Mouse (Mus musculus) embryonic facial prominence, embryonic 14.5 days (tissue): ENCODE measurements around the gene Tmem206. TPM values are rescaled to one million over a fixed set of nuclear protein-coding genes. Genes with fewer than 3 reads are reported as not detected.
A peak's percentile ranks its signal among the peaks of the same experiment; 100 is the strongest.

ENCODE experiments used
- ATAC-seq: fragments of 200-750 bp; cut with Nextera tagmentation; 2 replicates; pipeline ENCODE4 v1.8.0; 2017; ENCODE audit warnings: low read depth, moderate number of reproducible peaks, moderate TSS enrichment
- DNase-seq: peaks from one replicate; pipeline ENCODE4 v3.0.0-alpha.2; 2015; ENCODE audit warnings: low spot score
- H3K27ac ChIP-seq: fragments of 300-500 bp; sonication (generic); replicated peaks from 2 replicates; pipeline ENCODE4 v1.5.1; 2014; ENCODE audit warnings: low read depth, mild to moderate bottlenecking, low read length, moderate library complexity
- H3K27me3 ChIP-seq: fragments of 300-500 bp; sonication (generic); replicated peaks from 2 replicates; pipeline ENCODE4 v1.6.1; 2014; ENCODE audit warnings: low read length; ENCODE audit not compliant: control insufficient read depth, insufficient read depth
- H3K36me3 ChIP-seq: fragments of 300-500 bp; sonication (generic); 2 replicates; pipeline ENCODE4 v1.6.1; 2014; ENCODE audit warnings: low read length, mixed read lengths; ENCODE audit not compliant: control insufficient read depth, insufficient read depth
- H3K4me1 ChIP-seq: fragments of 300-500 bp; sonication (generic); 2 replicates; pipeline ENCODE4 v1.6.1; 2014; ENCODE audit warnings: antibody characterized with exemption, low read length; ENCODE audit not compliant: control insufficient read depth, insufficient read depth
- H3K4me2 ChIP-seq: fragments of 300-500 bp; sonication (generic); 2 replicates; pipeline ENCODE4 v1.6.1; 2014; ENCODE audit warnings: low read depth, mild to moderate bottlenecking, low read length, moderate library complexity, mixed read lengths
- H3K4me3 ChIP-seq: fragments of 300-500 bp; sonication (generic); 2 replicates; pipeline ENCODE4 v1.5.1; 2014; ENCODE audit warnings: low read depth, mild to moderate bottlenecking, low read length
- H3K9ac ChIP-seq: fragments of 300-500 bp; sonication (generic); 2 replicates; pipeline ENCODE4 v1.6.1; 2014; ENCODE audit warnings: low read depth, mild to moderate bottlenecking, low read length, moderate library complexity, mixed read lengths
- H3K9me3 ChIP-seq: fragments of 300-500 bp; sonication (generic); 2 replicates; pipeline ENCODE4 v1.6.1; 2016; ENCODE audit warnings: low read length; ENCODE audit not compliant: control insufficient read depth
- WGBS: fragments of 180-500 bp; shearing (Covaris S2); extraction: QIAGEN DNeasy Blood & Tissue Kit; methylation state at CpG from one replicate; pipeline ENCODE4 v1.1.7; 2014; 5-methylcytosine and 5-hydroxymethylcytosine counted together
- polyA plus RNA-seq: library from polyadenylated mRNA; unstranded; fragments of >200 nt; fragmentation: Nextera tagmentation; extraction: Ambion mirVana; gene quantifications from 2 replicates; pipeline ENCODE4 v1.2.1, GENCODE M21; 2014

The Tmem206 gene
- polyA plus RNA-seq, 1 experiment from 2014 or later: 16.4 TPM

GRCm38 (mm10) chr1:191288762-191289161 is 37.0 kb upstream of the Tmem206 start:
- H3K4me1 ChIP-seq: no peaks in the 10 kb centered on the region
- no peaks in the 10 kb centered on the region for H3K27me3 ChIP-seq
- no peak overlapping the region for H3K27ac ChIP-seq
- no peaks in the 10 kb centered on the region for H3K36me3 ChIP-seq
- ATAC-seq (no peak), DNase-seq (no peak)
- H3K9me3 ChIP-seq: no peaks in the 10 kb centered on the region
- H3K4me3 ChIP-seq: no peak overlapping the region
- H3K4me2 ChIP-seq: no peak overlapping the region
- H3K9ac ChIP-seq: no peak overlapping the region
- WGBS: 35% methylated on average over 8 of the region's 8 CpGs

GRCm38 (mm10) chr1:191292348-191292747 is 33.4 kb upstream of the Tmem206 start:
- no peak overlapping the region for H3K9ac ChIP-seq
- no peak overlapping the region for H3K4me3 ChIP-seq
- H3K4me1 ChIP-seq: no peaks in the 10 kb centered on the region
- H3K36me3 ChIP-seq: no peaks in the 10 kb centered on the region
- H3K27ac ChIP-seq: peak overlapping the region; percentile 28
- no peaks in the 10 kb centered on the region for H3K9me3 ChIP-seq
- peak; percentile 51; the same call in 1 of the 2 replicates for ATAC-seq
- WGBS: 64% methylated on average over 5 of the region's 5 CpGs
- peak; percentile 64 for DNase-seq
- H3K27me3 ChIP-seq: no peaks in the 10 kb centered on the region
- no peak overlapping the region for H3K4me2 ChIP-seq

GRCm38 (mm10) chr1:191293051-191293450 is 32.7 kb upstream of the Tmem206 start:
- ATAC-seq (no peak), DNase-seq (no peak)
- H3K9ac ChIP-seq: no peak overlapping the region
- no peak overlapping the region for H3K4me3 ChIP-seq
- no peak overlapping the region for H3K4me2 ChIP-seq
- H3K9me3 ChIP-seq: no peaks in the 10 kb centered on the region
- H3K4me1 ChIP-seq: no peaks in the 10 kb centered on the region
- no peaks in the 10 kb centered on the region for H3K36me3 ChIP-seq
- H3K27me3 ChIP-seq: no peaks in the 10 kb centered on the region
- 83% methylated on average over 2 of the region's 2 CpGs for WGBS
- no peak overlapping the region for H3K27ac ChIP-seq

GRCm38 (mm10) chr1:191293996-191294795 is 31.5 kb upstream of the Tmem206 start:
- Histone ChIP-seq H3K27me3 (no peaks in the 10 kb centered on the region), H3K9me3 (no peaks in the 10 kb centered on the region), H3K9ac (no peak overlapping the region), H3K36me3 (no peaks in the 10 kb centered on the region), H3K4me3 (no peak overlapping the region), H3K27ac (no peak overlapping the region), H3K4me1 (no peaks in the 10 kb centered on the region), H3K4me2 (no peak overlapping the region)
- WGBS: 53% methylated on average over 7 of the region's 9 CpGs
- DNase-seq (no peak), ATAC-seq (no peak)

- ATAC-seq (no peak), DNase-seq (no peak)
- H3K4me3 ChIP-seq: no peak overlapping the region
- H3K4me1 ChIP-seq: no peaks in the 10 kb centered on the region
- WGBS: 30% methylated on average over 3 of the region's 3 CpGs
- H3K27me3 ChIP-seq: no peaks in the 10 kb centered on the region
- no peaks in the 10 kb centered on the region for H3K9me3 ChIP-seq
- H3K36me3 ChIP-seq: no peaks in the 10 kb centered on the region
- no peak overlapping the region for H3K27ac ChIP-seq
- no peak overlapping the region for H3K9ac ChIP-seq
- H3K4me2 ChIP-seq: no peak overlapping the region
Measured at GRCm38 (mm10) chr1:191295784-191296183, 29.9 kb upstream of the Tmem206 start.

- H3K27ac ChIP-seq: no peak overlapping the region
- ATAC-seq: no peak
Measured at GRCm38 (mm10) chr1:191296445-191296844, 29.3 kb upstream of the Tmem206 start.

GRCm38 (mm10) chr1:191298304-191298703 is 27.4 kb upstream of the Tmem206 start:
- Histone ChIP-seq H3K9ac (no peak overlapping the region), H3K4me2 (no peak overlapping the region), H3K4me1 (no peaks in the 10 kb centered on the region), H3K9me3 (no peaks in the 10 kb centered on the region), H3K27me3 (no peaks in the 10 kb centered on the region), H3K27ac (no peak overlapping the region), H3K36me3 (no peaks in the 10 kb centered on the region), H3K4me3 (no peak overlapping the region)
- DNase-seq: no peak
- WGBS: 81% methylated on average over 4 of the region's 4 CpGs
- no peak for ATAC-seq

More at GRCm38 (mm10) chr1:191296445-191296844, 29.3 kb upstream of the Tmem206 start:
- Histone ChIP-seq H3K4me1 (no peaks in the 10 kb centered on the region), H3K36me3 (no peaks in the 10 kb centered on the region), H3K9ac (no peak overlapping the region), H3K4me2 (no peak overlapping the region), H3K4me3 (no peak overlapping the region), H3K9me3 (no peaks in the 10 kb centered on the region), H3K27me3 (no peaks in the 10 kb centered on the region)
- 63% methylated on average over 5 of the region's 5 CpGs for WGBS
- no peak for DNase-seq

GRCm38 (mm10) chr1:191299215-191299942 is 26.3 kb upstream of the Tmem206 start:
- peak; percentile 54; the same call in 1 of the 2 replicates for ATAC-seq
- H3K27me3 ChIP-seq: no peaks in the 10 kb centered on the region
- H3K9ac ChIP-seq: no peak overlapping the region
- no peak overlapping the region for H3K4me3 ChIP-seq
- peak; percentile 67 for DNase-seq
- H3K36me3 ChIP-seq: no peaks in the 10 kb centered on the region
- 53% methylated on average over 11 of the region's 11 CpGs for WGBS
- H3K9me3 ChIP-seq: no peaks in the 10 kb centered on the region
- no peak overlapping the region for H3K27ac ChIP-seq
- no peaks in the 10 kb centered on the region for H3K4me1 ChIP-seq
- no peak overlapping the region for H3K4me2 ChIP-seq
